Mouse (Mus musculus) erythroblast, embryonic 14.5 days (primary cell): Measurements from ENCODE around the gene Epha2.

Source experiments
- GATA1 ChIP-seq: IDR thresholded peaks from 2 replicates; pipeline ENCODE4 v1.6.1; 2012; ENCODE audit warnings: low read length, inconsistent platforms, mixed read lengths
- TAL1 ChIP-seq: IDR thresholded peaks from 3 replicates; pipeline ENCODE4 v1.6.1; 2012; ENCODE audit warnings: low read length, inconsistent platforms, mixed read lengths

DNA sequence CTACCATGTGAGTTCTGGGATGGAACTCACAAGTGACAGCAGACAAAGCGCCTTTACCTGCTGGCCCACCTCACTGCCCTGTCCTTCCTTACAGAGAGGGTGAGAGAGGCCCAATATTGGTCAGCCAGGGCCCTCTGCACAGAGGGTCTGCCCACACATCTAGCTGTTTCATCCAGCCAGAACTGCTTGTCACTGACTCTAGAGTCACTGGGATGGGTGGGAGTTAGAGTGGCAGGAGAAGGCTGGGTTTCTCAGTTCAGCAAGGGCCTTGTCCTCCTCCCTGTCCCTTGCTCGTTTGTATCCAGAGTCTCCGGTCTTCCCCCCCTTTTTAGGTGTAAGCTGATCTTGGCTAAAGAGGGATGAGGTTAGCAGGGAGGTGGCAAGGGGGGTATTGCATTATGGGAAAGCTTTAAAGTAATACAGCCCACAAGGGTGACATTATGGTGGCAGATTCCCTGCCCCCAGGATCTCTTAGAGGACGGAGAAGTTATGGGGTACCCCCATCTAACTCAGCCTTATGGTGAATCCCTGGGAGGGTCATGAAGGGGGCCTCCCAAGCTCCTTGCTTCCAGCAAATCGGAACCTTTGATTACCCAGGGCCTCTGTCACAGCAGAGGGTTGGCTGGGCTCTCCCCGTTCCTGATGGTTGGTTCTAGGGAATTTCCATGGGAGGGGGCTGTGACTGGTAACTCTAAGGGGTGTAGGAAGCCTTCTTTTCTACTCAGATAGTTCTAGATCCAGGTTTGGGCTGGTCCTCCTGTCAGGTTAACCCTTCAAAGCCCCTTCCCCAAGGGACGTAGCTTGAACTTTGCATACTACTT lies 2.6 kb downstream of the Epha2 start:
- no peak for TF ChIP-seq GATA1
- TF ChIP-seq TAL1: no peak
